ENCODE assay signal across 25 mouse cellular contexts in the genomic region with DNA sequence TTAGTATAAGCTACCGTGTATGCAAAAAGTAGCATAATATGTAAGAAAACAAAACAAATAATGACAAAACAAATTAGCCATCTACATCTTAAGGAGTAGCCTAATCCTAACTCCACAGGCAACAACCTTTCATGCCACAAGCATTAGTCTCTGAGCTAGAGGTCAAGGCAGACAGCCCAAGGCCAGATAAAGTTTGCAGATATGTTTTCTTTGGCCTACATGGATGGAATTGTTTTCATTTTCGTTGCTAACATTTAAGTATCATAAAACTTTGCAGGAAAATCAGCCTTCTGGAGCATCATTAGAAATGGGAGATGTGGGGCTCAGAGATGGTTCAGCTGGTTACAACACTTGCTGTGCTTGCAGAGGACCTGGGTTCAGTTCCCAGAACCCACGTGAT. TPM values are rescaled to one million over a fixed set of nuclear protein-coding genes. Genes with fewer than 3 reads are reported as not detected.
DNase-seq lines count a peak whose midpoint lies in the region; ATAC-seq and TF ChIP-seq lines count a peak whose summit lies in the region.
"Had no signal": no experiment of that assay in that cellular context is flagged by ENCODE, and none has a peak within 500 bp of the region (broad histone marks: within the 10 kb centered on the region; RNA-seq: fewer than 3 reads in every experiment).

No protein-coding gene starts in this region.

- no peak for TF ChIP-seq POLR2A in kidney, adult 2 months (IDR thresholded peaks at IDR 0.05; ENCODE audit: low read depth, low read length)

- no peak overlapping the region for H3K4me3 ChIP-seq in kidney, adult 2 months (ENCODE audit: insufficient read depth, low read depth, low read length)
- no peak overlapping the region for H3K4me3 ChIP-seq in kidney, embryonic 16.5 days (ENCODE audit: low read length)
- H3K4me3 ChIP-seq in liver, embryonic 12.5 days: no peak overlapping the region
- no peak overlapping the region for H3K4me3 ChIP-seq in hindbrain, embryonic 10.5 days
- H3K4me3 ChIP-seq: forebrain, embryonic 10.5 days; forebrain, embryonic 13.5 days; heart, embryonic 12.5 days; heart, embryonic 15.5 days had no signal

- H3K9ac ChIP-seq in kidney, embryonic 16.5 days (replicated peaks; ENCODE audit: low read length): no peak overlapping the region
- no peak overlapping the region for H3K9ac ChIP-seq in liver, embryonic 12.5 days
- H3K9ac ChIP-seq: forebrain, embryonic 13.5 days; heart, embryonic 12.5 days; heart, embryonic 15.5 days; hindbrain, embryonic 14.5 days had no signal

- no peaks in the 10 kb centered on the region for H3K36me3 ChIP-seq in kidney, adult 2 months (ENCODE audit: control insufficient read depth, insufficient read depth, low read length)
- no peaks in the 10 kb centered on the region for H3K36me3 ChIP-seq in kidney, embryonic 16.5 days (ENCODE audit: insufficient read depth, low read length)
- peaks cover 29% of the 10 kb centered on the region for H3K36me3 ChIP-seq in liver, embryonic 12.5 days
- peaks cover 13% of the 10 kb centered on the region for H3K36me3 ChIP-seq in hindbrain, embryonic 10.5 days
- H3K36me3 ChIP-seq: heart, embryonic 15.5 days had no signal

- no peak for ATAC-seq in kidney, embryonic 16.5 days (ENCODE audit: low FRiP score, low TSS enrichment)
- ATAC-seq in liver, embryonic 12.5 days: no peak
- ATAC-seq: forebrain, embryonic 13.5 days; forebrain, embryonic 16.5 days; hindbrain, postnatal 0 days; inflammation-experienced regulatory T-cells, adult 6 months; intestine, embryonic 16.5 days; Patski had no signal

- WGBS in kidney, adult 2 months: 55% methylated on average over 3 of the region's 3 CpGs
- WGBS in kidney, embryonic 16.5 days: 69% methylated on average over 3 of the region's 3 CpGs
- 81% methylated on average over 3 of the region's 3 CpGs for WGBS in liver, embryonic 12.5 days (ENCODE audit: insufficient replicate concordance)
- 89% methylated on average over 3 of the region's 3 CpGs for WGBS in hindbrain, embryonic 10.5 days

- TF ChIP-seq CTCF in kidney, adult 2 months (conservative IDR thresholded peaks at IDR 0.05; ENCODE audit: insufficient read depth, insufficient read length, low read depth, low read length): no peak

- H3K9me3 ChIP-seq in kidney, embryonic 16.5 days (ENCODE audit: low read length): no peaks in the 10 kb centered on the region
- H3K9me3 ChIP-seq in liver, embryonic 12.5 days (replicated peaks): no peaks in the 10 kb centered on the region
- H3K9me3 ChIP-seq in hindbrain, embryonic 10.5 days: no peaks in the 10 kb centered on the region
- H3K9me3 ChIP-seq: forebrain, embryonic 10.5 days; forebrain, embryonic 13.5 days; heart, embryonic 12.5 days; heart, embryonic 15.5 days had no signal

- no peak overlapping the region for H3K27ac ChIP-seq in kidney, adult 2 months (ENCODE audit: insufficient read depth, low read depth, low read length)
- no peak overlapping the region for H3K27ac ChIP-seq in kidney, embryonic 16.5 days (ENCODE audit: low read length)
- H3K27ac ChIP-seq in liver, embryonic 12.5 days: 0 out of 2 replicates have a peak overlapping the region, but pooled peaks have one; percentile 32
- H3K27ac ChIP-seq in hindbrain, embryonic 10.5 days: no peak overlapping the region
- H3K27ac ChIP-seq: forebrain, embryonic 10.5 days; forebrain, embryonic 13.5 days; heart, embryonic 15.5 days; hindbrain, embryonic 14.5 days; hindbrain, postnatal 0 days had no signal

- H3K4me1 ChIP-seq in kidney, adult 2 months (ENCODE audit: control insufficient read depth, insufficient read depth, low read length): peaks cover 29% of the 10 kb centered on the region
- peaks cover 15% of the 10 kb centered on the region for H3K4me1 ChIP-seq in kidney, embryonic 16.5 days (ENCODE audit: insufficient read depth, low read length)
- H3K4me1 ChIP-seq in liver, embryonic 12.5 days: peaks cover 91% of the 10 kb centered on the region
- H3K4me1 ChIP-seq in hindbrain, embryonic 10.5 days (replicated peaks): peaks cover 29% of the 10 kb centered on the region

- H3K27me3 ChIP-seq in kidney, adult 2 months (replicated peaks; ENCODE audit: control insufficient read depth, insufficient read depth, low read length): no peaks in the 10 kb centered on the region
- H3K27me3 ChIP-seq in kidney, embryonic 16.5 days (ENCODE audit: insufficient read depth, low read length): no peaks in the 10 kb centered on the region
- no peaks in the 10 kb centered on the region for H3K27me3 ChIP-seq in liver, embryonic 12.5 days (replicated peaks)
- no peaks in the 10 kb centered on the region for H3K27me3 ChIP-seq in hindbrain, embryonic 10.5 days (ENCODE audit: insufficient read depth, poor library complexity, severe bottlenecking)
- H3K27me3 ChIP-seq: forebrain, embryonic 13.5 days; heart, embryonic 12.5 days; heart, embryonic 15.5 days; Patski had no signal

- DNase-seq in adrenal gland, adult 8-10 months: peak; percentile 43
- DNase-seq in adrenal gland, postnatal 10 days: no peak
- peak; percentile 54 for DNase-seq in kidney, adult 2 months
- no peak for DNase-seq in liver
- peak; percentile 46 to 60 for DNase-seq in adrenal gland, postnatal 36 days
- no peak for DNase-seq in hindbrain, embryonic 10.5 days (ENCODE audit: low spot score)
- DNase-seq: cerebellum, adult 18-20 months; cerebellum, adult 9-10 months; cerebellum, postnatal 14 days; gastrocnemius, postnatal 14 days; heart, adult 18-20 months; heart, postnatal 10 days; heart, postnatal 36 days had no signal

- no peak overlapping the region for H3K4me2 ChIP-seq in kidney, embryonic 16.5 days (replicated peaks; ENCODE audit: low read depth, low read length)
- H3K4me2 ChIP-seq in liver, embryonic 12.5 days: no peak overlapping the region
- H3K4me2 ChIP-seq: forebrain, embryonic 13.5 days; heart, embryonic 12.5 days; heart, embryonic 15.5 days; hindbrain, embryonic 14.5 days had no signal

RNA-seq across cellular contexts. Expression of a gene that starts 6.8 kb away (rescaled TPM):
- total RNA-seq in adrenal gland, adult 8-10 months (2022): 10 to 100 TPM; 31.2 to 42.3 (median 35.5) TPM
- 10 to 100 TPM; 26.6 to 30.2 TPM for total RNA-seq in adrenal gland, postnatal 10 days (2021)
- 26.9 and 29.9 TPM in 2 replicates for polyA plus RNA-seq in kidney, adult 2 months (2012; rRNA removed)
- polyA plus RNA-seq in kidney, embryonic 16.5 days (2015; fragmentation: Nextera tagmentation; extraction: Ambion mirVana): 58.5 and 59.9 TPM in 2 replicates
- 33.4 and 34.4 TPM in 2 replicates for polyA plus RNA-seq in liver, embryonic 12.5 days (2016; fragmentation: Nextera tagmentation; extraction: Ambion mirVana)
- 10 to 100 TPM; 24.9 to 29.4 TPM for total RNA-seq in adrenal gland, postnatal 36 days (2021)
- polyA plus RNA-seq in hindbrain, embryonic 10.5 days (2016; fragmentation: Nextera tagmentation; extraction: Ambion mirVana): 57.9 and 58.0 TPM in 2 replicates

RNA-seq across cellular contexts. Expression of a gene that starts 6.9 kb away (rescaled TPM):
- 10 to 100 TPM; 59.5 to 99.1 (median 71.7) TPM for total RNA-seq in adrenal gland, adult 8-10 months (2022)
- total RNA-seq in adrenal gland, postnatal 10 days (2021): 10 to 100 TPM; 33.6 to 40.6 TPM
- polyA plus RNA-seq in kidney, adult 2 months (2012; rRNA removed): 20.0 and 21.0 TPM in 2 replicates
- 21.3 and 26.9 TPM in 2 replicates for polyA plus RNA-seq in kidney, embryonic 16.5 days (2015; fragmentation: Nextera tagmentation; extraction: Ambion mirVana)
- polyA plus RNA-seq in liver, embryonic 12.5 days (2016; fragmentation: Nextera tagmentation; extraction: Ambion mirVana): 16.7 TPM in 2 replicates
- total RNA-seq in adrenal gland, postnatal 36 days (2021): 10 to 100 TPM; 57.7 to 73.3 TPM
- 31.4 TPM in 2 replicates for polyA plus RNA-seq in hindbrain, embryonic 10.5 days (2016; fragmentation: Nextera tagmentation; extraction: Ambion mirVana)

Comparison
In these comparisons a context has a peak if more than half of its experiments do, and no peak if none do; other contexts are left out.
1. DNase-seq: peak in adrenal gland, adult 8-10 months (single experiment), kidney, adult 2 months (single experiment) and adrenal gland, postnatal 36 days (2 of 2); none in adrenal gland, postnatal 10 days (single experiment), liver (single experiment) and hindbrain, embryonic 10.5 days (single experiment).